Mouse (Mus musculus) granulocyte monocyte progenitor cell, adult 5-6 weeks (primary cell): ENCODE measurements around the gene Ulk4. TPM values are rescaled to one million over a fixed set of nuclear protein-coding genes. Genes with fewer than 3 reads are reported as not detected.
"Not testable (repeated sequence)": the region's sequence is repeated elsewhere in the genome, so short reads cannot be mapped to it uniquely, and the experiment has no call there.

ENCODE experiments used
- ATAC-seq: replicated peaks from 2 replicates; pipeline ENCODE4 v1.8.0; 2016; ENCODE audit warnings: mild to moderate bottlenecking, moderate TSS enrichment, inconsistent platforms; ENCODE audit not compliant: poor library complexity, severe bottlenecking
- total RNA-seq, 2 experiments: library from RNA; stranded (forward) in 1 of 2; stranded (reverse) in 1 of 2; fragments of 200-712, 200-1000 nt in 1 of 2; fragments of >200 nt in 1 of 2; fragmentation: Nextera tagmentation in 1 of 2; gene quantifications; 2 replicates each; pipeline ENCODE4 v1.2.3; 2014 to 2017

The Ulk4 gene
- total RNA-seq, 2 experiments from 2014 or later = 2.6 TPM; not detected in 1

GRCm38 (mm10) chr9:120930811-120931210 is 346.2 kb downstream of the Ulk4 start:
- ATAC-seq = no peak

GRCm38 (mm10) chr9:120930021-120930420 is 347.0 kb downstream of the Ulk4 start:
- ATAC-seq = no peak

GRCm38 (mm10) chr9:120929081-120929480 is 347.9 kb downstream of the Ulk4 start, which contains the start of gene Ctnnb1:
Gene Ctnnb1 (plus strand): TSS chr9:120929216.
- ATAC-seq = no peak

GRCm38 (mm10) chr9:120926939-120927606 is 349.9 kb downstream of the Ulk4 start:
- ATAC-seq = peak; percentile 90

- peak; percentile 26; the same call in 1 of the 2 replicates for ATAC-seq
These were observed 350.9 kb downstream of the Ulk4 start for GRCm38 (mm10) chr9:120926126-120926525.

- ATAC-seq = no peak
These were observed 357.9 kb downstream of the Ulk4 start for GRCm38 (mm10) chr9:120919130-120919529.

GRCm38 (mm10) chr9:120918642-120919041 is 358.4 kb downstream of the Ulk4 start:
- ATAC-seq = no peak

- ATAC-seq = no peak
These were observed 358.8 kb downstream of the Ulk4 start for GRCm38 (mm10) chr9:120918211-120918610.

- ATAC-seq = not testable (repeated sequence)
These were observed 359.4 kb downstream of the Ulk4 start for GRCm38 (mm10) chr9:120917619-120918018.

- peak; percentile 100 for ATAC-seq
These were observed 362.0 kb downstream of the Ulk4 start for GRCm38 (mm10) chr9:120914877-120915459.

- no peak for ATAC-seq
These were observed 362.6 kb downstream of the Ulk4 start for GRCm38 (mm10) chr9:120914429-120914828.

GRCm38 (mm10) chr9:120913152-120913551 is 363.8 kb downstream of the Ulk4 start:
- ATAC-seq = no peak

- ATAC-seq = no peak
These were observed 368.5 kb downstream of the Ulk4 start for GRCm38 (mm10) chr9:120908461-120908860.

Other genes with a start within 250 kb of the Ulk4 start
- gene Trak1, start 20.3 kb upstream of the Ulk4 start, total RNA-seq (2014; fragmentation: Nextera tagmentation) = 29.7 and 42.5 TPM in 2 replicates
- gene Trak1, start 20.3 kb upstream of the Ulk4 start, total RNA-seq (2017) = 15.9 and 25.3 TPM in 2 replicates
- not detected in 2 replicates for gene Cck, start 218.5 kb upstream of the Ulk4 start, total RNA-seq (2014; fragmentation: Nextera tagmentation)
- not detected in 2 replicates for gene Cck, start 218.5 kb upstream of the Ulk4 start, total RNA-seq (2017)